Mouse (Mus musculus) 3T3-L1 (cell line): Measurements from ENCODE around the gene Unc119b.
"Not testable (repeated sequence)": the region's sequence is repeated elsewhere in the genome, so short reads cannot be mapped to it uniquely, and the experiment has no call there.

Experiments used
- DNase-seq: peaks from one replicate; pipeline ENCODE4 v3.0.0-alpha.2; 2015; ENCODE audit warnings: low read depth, low spot score

The Unc119b gene

GRCm38 (mm10) chr5:115158040-115158983, 23.5 kb upstream of the Unc119b start, which contains the start of gene Mlec:
Mlec (minus strand) TSS chr5:115158179.
- peak; percentile 98 for DNase-seq

GRCm38 (mm10) chr5:115156933-115157589, 22.3 kb upstream of the Unc119b start:
- DNase-seq, result peak; percentile 67

- no peak for DNase-seq
These were observed 21.6 kb upstream of the Unc119b start for GRCm38 (mm10) chr5:115156401-115156800.

- DNase-seq, result peak; percentile 61
These were observed 21.1 kb upstream of the Unc119b start for GRCm38 (mm10) chr5:115155831-115156230.

- DNase-seq, result no peak
These were observed 20.4 kb upstream of the Unc119b start for GRCm38 (mm10) chr5:115155156-115155631.

- no peak for DNase-seq
These were observed 17.6 kb upstream of the Unc119b start for GRCm38 (mm10) chr5:115152132-115152956.

GRCm38 (mm10) chr5:115151457-115151856, 16.7 kb upstream of the Unc119b start:
- no peak for DNase-seq

GRCm38 (mm10) chr5:115150991-115151390, 16.2 kb upstream of the Unc119b start:
- no peak for DNase-seq

GRCm38 (mm10) chr5:115149675-115150459, 15.1 kb upstream of the Unc119b start:
- no peak for DNase-seq

GRCm38 (mm10) chr5:115148872-115149271, 14.1 kb upstream of the Unc119b start:
- DNase-seq, result not testable (repeated sequence)

GRCm38 (mm10) chr5:115148378-115148777, 13.6 kb upstream of the Unc119b start:
- DNase-seq, result no peak

- no peak for DNase-seq
These were observed 12.6 kb upstream of the Unc119b start for GRCm38 (mm10) chr5:115147388-115147787.

GRCm38 (mm10) chr5:115146747-115147130, 12.0 kb upstream of the Unc119b start:
- DNase-seq, result no peak

GRCm38 (mm10) chr5:115145976-115146746, 11.4 kb upstream of the Unc119b start:
- DNase-seq, result no peak

- no peak for DNase-seq
These were observed 10.6 kb upstream of the Unc119b start for GRCm38 (mm10) chr5:115145253-115145968.

GRCm38 (mm10) chr5:115144471-115144870, 9.7 kb upstream of the Unc119b start:
- DNase-seq, result no peak

- no peak for DNase-seq
These were observed 8.8 kb upstream of the Unc119b start for GRCm38 (mm10) chr5:115143552-115143951.

- DNase-seq, result no peak
These were observed 7.5 kb upstream of the Unc119b start for GRCm38 (mm10) chr5:115142166-115142697.

- DNase-seq, result no peak
These were observed 6.0 kb upstream of the Unc119b start for GRCm38 (mm10) chr5:115140726-115141125.
